Mouse (Mus musculus) ES-Bruce4 (cell line): ENCODE measurements around the gene P2ry2.

Experiments used
- CTCF ChIP-seq: IDR thresholded peaks from one replicate; pipeline ENCODE4 v1.8.1; 2011; ENCODE audit warnings: low read depth, low read length
- POLR2A ChIP-seq: IDR thresholded peaks from one replicate; pipeline ENCODE4 v1.8.1; 2011; ENCODE audit warnings: low read length; ENCODE audit not compliant: insufficient read depth

DNA sequence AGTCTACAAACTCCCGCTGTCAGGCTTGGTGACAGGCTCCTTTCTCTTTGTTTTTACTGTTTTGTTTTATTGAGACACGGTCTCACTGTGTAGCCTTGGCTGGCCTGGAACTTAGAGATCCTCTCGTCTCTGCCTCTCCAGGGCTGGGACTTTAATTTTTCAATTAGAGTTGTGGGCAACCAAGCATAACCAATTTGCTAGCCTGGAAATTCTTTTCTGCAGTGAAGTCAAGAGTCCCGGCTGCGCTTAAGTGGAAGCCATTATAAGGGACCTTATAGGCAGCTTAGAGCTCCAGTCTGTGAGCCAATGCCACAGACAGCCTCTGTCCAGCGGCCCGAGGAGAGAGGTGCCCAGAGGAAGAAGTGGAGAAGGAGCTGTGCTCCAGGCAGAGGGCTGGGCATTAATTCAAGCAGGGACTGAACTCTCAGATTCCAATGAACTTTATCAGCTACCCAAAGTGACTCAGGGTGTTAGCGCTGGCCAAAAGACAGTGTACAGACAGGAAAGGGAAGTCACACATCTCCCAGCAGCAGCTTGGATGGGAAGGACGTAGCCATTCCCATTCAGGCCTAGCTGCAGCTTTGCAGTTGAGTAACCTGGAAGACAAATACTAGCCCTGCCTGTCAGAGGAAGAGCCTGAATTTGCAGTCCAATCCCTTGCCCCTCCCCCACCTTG, 21.9 kb downstream of the P2ry2 start:
- TF ChIP-seq CTCF, result no peak
- no peak for TF ChIP-seq POLR2A
